In the genomic region with DNA sequence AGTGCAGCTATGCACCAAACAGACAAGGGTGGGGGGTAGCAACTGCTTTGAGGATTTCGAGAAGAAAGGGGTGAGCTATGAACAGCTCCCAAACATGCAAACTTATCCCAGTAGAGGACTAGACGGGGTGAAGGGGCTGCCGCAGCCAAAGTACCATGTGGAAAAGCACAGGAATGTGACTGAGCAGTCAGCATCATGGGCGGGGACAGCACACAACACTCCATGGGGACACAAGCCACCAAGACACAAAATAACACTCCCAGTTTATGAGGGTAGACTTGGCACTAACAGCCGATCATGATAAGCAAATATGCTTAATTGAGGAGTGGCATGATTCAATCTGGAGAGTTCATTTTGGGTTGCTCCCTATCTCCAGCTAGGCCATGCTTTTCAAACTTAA, we compare ENCODE assay signal across 30 mouse cellular contexts. TPM values are rescaled to one million over a fixed set of nuclear protein-coding genes. Genes with fewer than 3 reads are reported as not detected.
"Had no signal": no experiment of that assay in that cellular context is flagged by ENCODE, and none has a peak within 500 bp of the region (broad histone marks: within the 10 kb centered on the region; RNA-seq: fewer than 3 reads in every experiment).

No protein-coding gene starts in this region.

- H3K4me2 ChIP-seq: embryonic facial prominence, embryonic 12.5 days; embryonic facial prominence, embryonic 13.5 days; embryonic facial prominence, embryonic 15.5 days; forebrain, embryonic 12.5 days; forebrain, embryonic 13.5 days; forebrain, embryonic 15.5 days had no signal

- H3K4me3 ChIP-seq: embryonic facial prominence, embryonic 10.5 days; embryonic facial prominence, embryonic 12.5 days; embryonic facial prominence, embryonic 13.5 days; embryonic facial prominence, embryonic 15.5 days; erythroblast, embryonic 14.5 days; forebrain, embryonic 10.5 days; forebrain, embryonic 12.5 days; forebrain, embryonic 13.5 days; forebrain, embryonic 15.5 days; gastrocnemius, adult 2 months had no signal

- H3K9me3 ChIP-seq: embryonic facial prominence, embryonic 10.5 days; embryonic facial prominence, embryonic 12.5 days; embryonic facial prominence, embryonic 13.5 days; embryonic facial prominence, embryonic 15.5 days; forebrain, embryonic 10.5 days; forebrain, embryonic 12.5 days; forebrain, embryonic 13.5 days; forebrain, embryonic 15.5 days had no signal

- H3K4me1 ChIP-seq: embryonic facial prominence, embryonic 10.5 days; embryonic facial prominence, embryonic 12.5 days; embryonic facial prominence, embryonic 15.5 days; forebrain, embryonic 10.5 days; forebrain, embryonic 12.5 days had no signal

- H3K27me3 ChIP-seq: embryonic facial prominence, embryonic 12.5 days; embryonic facial prominence, embryonic 13.5 days; embryonic facial prominence, embryonic 15.5 days; forebrain, embryonic 12.5 days; forebrain, embryonic 13.5 days; forebrain, embryonic 15.5 days had no signal

- H3K27ac ChIP-seq: embryonic facial prominence, embryonic 10.5 days; embryonic facial prominence, embryonic 12.5 days; embryonic facial prominence, embryonic 13.5 days; embryonic facial prominence, embryonic 15.5 days; forebrain, embryonic 10.5 days; forebrain, embryonic 12.5 days; forebrain, embryonic 13.5 days; forebrain, embryonic 15.5 days; gastrocnemius, adult 2 months had no signal

- DNase-seq: cerebellum, adult 18-20 months; cerebellum, adult 2 months; cerebellum, adult 8-10 months; cerebellum, adult 9-10 months; cerebellum, adult 9-11 months; cerebellum, postnatal 10 days; cerebellum, postnatal 14 days; cerebellum, postnatal 25 days; cerebellum, postnatal 36 days; embryo, embryonic 11 days; forebrain, postnatal 0 days; gastrocnemius, adult 2 months; gastrocnemius, postnatal 10 days; gastrocnemius, postnatal 14 days; gastrocnemius, postnatal 25 days; gastrocnemius, postnatal 36 days; heart, adult 18-20 months had no signal

- H3K36me3 ChIP-seq: embryonic facial prominence, embryonic 10.5 days; embryonic facial prominence, embryonic 12.5 days; embryonic facial prominence, embryonic 13.5 days; embryonic facial prominence, embryonic 15.5 days; forebrain, embryonic 10.5 days; forebrain, embryonic 12.5 days; forebrain, embryonic 15.5 days had no signal

- ATAC-seq: forebrain, embryonic 13.5 days; forebrain, embryonic 14.5 days; forebrain, embryonic 15.5 days; forebrain, embryonic 16.5 days; forebrain, postnatal 0 days had no signal

- H3K9ac ChIP-seq: embryonic facial prominence, embryonic 12.5 days; embryonic facial prominence, embryonic 13.5 days; embryonic facial prominence, embryonic 15.5 days; forebrain, embryonic 12.5 days; forebrain, embryonic 13.5 days; forebrain, embryonic 15.5 days; forebrain, postnatal 0 days had no signal

RNA-seq across cellular contexts. Expression of gene Col4a3, which starts 42.8 kb away (rescaled TPM):
- total RNA-seq: common myeloid progenitor, adult 5-6 weeks; granulocyte monocyte progenitor cell, adult 5-6 weeks had no signal

RNA-seq across cellular contexts. Expression of gene Col4a4, which starts 42.8 kb away (rescaled TPM):
- total RNA-seq: granulocyte monocyte progenitor cell, adult 5-6 weeks had no signal
- polyA plus RNA-seq: erythroblast, embryonic 14.5 days had no signal
